22 mouse cellular contexts compared by ENCODE assay signal in genomic region chr2:52372480-52372879, GRCm38 (mm10). TPM values are rescaled to one million over a fixed set of nuclear protein-coding genes. Genes with fewer than 3 reads are reported as not detected.
DNase-seq lines count a peak whose midpoint lies in the region; ATAC-seq lines count a peak whose summit lies in the region.
"Had no signal": no experiment of that assay in that cellular context is flagged by ENCODE, and none has a peak within 500 bp of the region (broad histone marks: within the 10 kb centered on the region; RNA-seq: fewer than 3 reads in every experiment).

No protein-coding gene starts in this region.

- ATAC-seq in kidney, embryonic 16.5 days (ENCODE audit: low FRiP score, low TSS enrichment) = 0 out of 2 replicates have a peak, but pooled peaks have one; percentile 31
- ATAC-seq in lung, embryonic 15.5 days (ENCODE audit: borderline replicate concordance, extremely low read depth, low FRiP score, low TSS enrichment) = peak; percentile 69
- ATAC-seq: forebrain, embryonic 13.5 days; midbrain, embryonic 13.5 days; Patski had no signal

- no peak overlapping the region for H3K9ac ChIP-seq in kidney, embryonic 16.5 days (replicated peaks; ENCODE audit: low read length)
- H3K9ac ChIP-seq in lung, embryonic 15.5 days = no peak overlapping the region
- H3K9ac ChIP-seq: forebrain, embryonic 13.5 days; liver, embryonic 13.5 days; midbrain, embryonic 13.5 days; neural tube, embryonic 13.5 days had no signal

- H3K4me1 ChIP-seq in kidney, embryonic 16.5 days (ENCODE audit: insufficient read depth, low read length) = no peaks in the 10 kb centered on the region
- H3K4me1 ChIP-seq in lung, embryonic 15.5 days = peaks cover 19% of the 10 kb centered on the region
- H3K4me1 ChIP-seq: forebrain, embryonic 13.5 days; liver, embryonic 13.5 days; midbrain, embryonic 13.5 days; neural tube, embryonic 13.5 days had no signal

- no peak overlapping the region for H3K27ac ChIP-seq in kidney, embryonic 16.5 days (ENCODE audit: low read length)
- no peak overlapping the region for H3K27ac ChIP-seq in lung, embryonic 15.5 days
- H3K27ac ChIP-seq: embryonic facial prominence, embryonic 10.5 days; forebrain, embryonic 13.5 days; heart, embryonic 10.5 days; left cerebral cortex, adult 2 months; liver, embryonic 13.5 days; midbrain, embryonic 13.5 days; neural tube, embryonic 13.5 days had no signal

- DNase-seq in kidney, adult 9 months = no peak
- peak; percentile 28 for DNase-seq in ovary, adult 18-20 months (ENCODE audit: low spot score)
- no peak for DNase-seq in ovary, postnatal 10 days (ENCODE audit: low spot score)
- peak; percentile 50 for DNase-seq in lung, postnatal 36 days
- no peak for DNase-seq in MN1 (ENCODE audit: low spot score)
- DNase-seq in urinary bladder, postnatal 36 days (ENCODE audit: low spot score in 2 of 2) = no peak
- DNase-seq: cerebellum, adult 8-10 months; gastrocnemius, postnatal 36 days; kidney, postnatal 10 days; left cerebral cortex, postnatal 4 days; liver, embryonic 13.5 days; right cerebral cortex, postnatal 25 days; thymus, adult 2 months had no signal

- no peaks in the 10 kb centered on the region for H3K36me3 ChIP-seq in kidney, embryonic 16.5 days (ENCODE audit: insufficient read depth, low read length)
- H3K36me3 ChIP-seq in lung, embryonic 15.5 days = no peaks in the 10 kb centered on the region
- H3K36me3 ChIP-seq: embryonic facial prominence, embryonic 10.5 days; heart, embryonic 10.5 days; liver, embryonic 13.5 days; midbrain, embryonic 13.5 days; neural tube, embryonic 13.5 days had no signal

- no peaks in the 10 kb centered on the region for H3K9me3 ChIP-seq in kidney, embryonic 16.5 days (ENCODE audit: low read length)
- no peaks in the 10 kb centered on the region for H3K9me3 ChIP-seq in lung, embryonic 15.5 days
- H3K9me3 ChIP-seq: embryonic facial prominence, embryonic 10.5 days; forebrain, embryonic 13.5 days; heart, embryonic 10.5 days; liver, embryonic 13.5 days; midbrain, embryonic 13.5 days; neural tube, embryonic 13.5 days had no signal

- no peak overlapping the region for H3K4me2 ChIP-seq in kidney, embryonic 16.5 days (replicated peaks; ENCODE audit: low read depth, low read length)
- H3K4me2 ChIP-seq in lung, embryonic 15.5 days = no peak overlapping the region
- H3K4me2 ChIP-seq: forebrain, embryonic 13.5 days; liver, embryonic 13.5 days; midbrain, embryonic 13.5 days; neural tube, embryonic 13.5 days had no signal

- H3K4me3 ChIP-seq in kidney, embryonic 16.5 days (ENCODE audit: low read length) = no peak overlapping the region
- H3K4me3 ChIP-seq in lung, embryonic 15.5 days = no peak overlapping the region
- H3K4me3 ChIP-seq: embryonic facial prominence, embryonic 10.5 days; forebrain, embryonic 13.5 days; heart, embryonic 10.5 days; left cerebral cortex, adult 2 months; liver, embryonic 13.5 days; midbrain, embryonic 13.5 days; neural tube, embryonic 13.5 days had no signal

- WGBS in kidney, embryonic 16.5 days = 44% methylated on average over 6 of the region's 6 CpGs
- WGBS in lung, embryonic 15.5 days = 35% methylated on average over 6 of the region's 6 CpGs

- H3K27me3 ChIP-seq in kidney, embryonic 16.5 days (ENCODE audit: insufficient read depth, low read length) = no peaks in the 10 kb centered on the region
- peaks cover 21% of the 10 kb centered on the region; the same call in 1 of the 2 replicates for H3K27me3 ChIP-seq in lung, embryonic 15.5 days
- H3K27me3 ChIP-seq: forebrain, embryonic 13.5 days; liver, embryonic 13.5 days; midbrain, embryonic 13.5 days; neural tube, embryonic 13.5 days; Patski had no signal

RNA-seq across cellular contexts. Expression of gene Neb, which starts 5.8 kb away (rescaled TPM):
- 4.9 TPM in 2 replicates for polyA plus RNA-seq in kidney, embryonic 16.5 days (2015; fragmentation: Nextera tagmentation; extraction: Ambion mirVana)
- 1.7 and 2.7 TPM in 2 replicates for polyA plus RNA-seq in lung, embryonic 15.5 days (2015; fragmentation: Nextera tagmentation; extraction: Ambion mirVana)

RNA-seq across cellular contexts. Expression of gene Arl5a, which starts 52.2 kb away (rescaled TPM):
- polyA plus RNA-seq in kidney, embryonic 16.5 days (2015; fragmentation: Nextera tagmentation; extraction: Ambion mirVana) = 35.6 and 45.3 TPM in 2 replicates
- polyA plus RNA-seq in lung, embryonic 15.5 days (2015; fragmentation: Nextera tagmentation; extraction: Ambion mirVana) = 40.0 and 40.2 TPM in 2 replicates

Comparison
In these comparisons a context has a peak if more than half of its experiments do, and no peak if none do; other contexts are left out.
1. DNase-seq: peak in ovary, adult 18-20 months (single experiment) and lung, postnatal 36 days (single experiment); none in kidney, adult 9 months (single experiment), ovary, postnatal 10 days (single experiment), MN1 (single experiment) and urinary bladder, postnatal 36 days (0 of 2).